Mouse (Mus musculus) kidney, postnatal 14 days (tissue): ENCODE data around the gene Wars.
"Not testable (repeated sequence)": the region's sequence is repeated elsewhere in the genome, so short reads cannot be mapped to it uniquely, and the experiment has no call there.

Experiments used
- DNase-seq: peaks from one replicate; pipeline ENCODE4 v3.0.0; 2022; ENCODE audit warnings: mixed read lengths

Gene Wars

GRCm38 (mm10) chr12:108852822-108853221, 41.2 kb downstream of the Wars start:
- DNase-seq = no peak

GRCm38 (mm10) chr12:108850886-108851285, 43.1 kb downstream of the Wars start:
- no peak for DNase-seq

GRCm38 (mm10) chr12:108850129-108850528, 43.8 kb downstream of the Wars start:
- peak; percentile 55 for DNase-seq

GRCm38 (mm10) chr12:108849488-108850022, 44.4 kb downstream of the Wars start:
- no peak for DNase-seq

- DNase-seq = not testable (repeated sequence)
Observed at GRCm38 (mm10) chr12:108848033-108848432, 45.9 kb downstream of the Wars start.

- no peak for DNase-seq
Observed at GRCm38 (mm10) chr12:108842663-108843062, 51.3 kb downstream of the Wars start.

GRCm38 (mm10) chr12:108841181-108841580, 52.8 kb downstream of the Wars start:
- peak; percentile 61 for DNase-seq

- no peak for DNase-seq
Observed at GRCm38 (mm10) chr12:108836722-108837121, 57.3 kb downstream of the Wars start.

GRCm38 (mm10) chr12:108835840-108836409, 58.0 kb downstream of the Wars start, which contains the start of the genes Slc25a29 and Slc25a47:
Gene Slc25a29 (minus strand): TSS chr12:108835883.
Gene Slc25a47 (plus strand): TSS chr12:108836046.
- DNase-seq = peak; percentile 98

GRCm38 (mm10) chr12:108835208-108835839, 58.6 kb downstream of the Wars start:
- DNase-seq = no peak

- DNase-seq = no peak
Observed at GRCm38 (mm10) chr12:108834786-108835185, 59.2 kb downstream of the Wars start.

GRCm38 (mm10) chr12:108834337-108834736, 59.6 kb downstream of the Wars start:
- DNase-seq = no peak

- no peak for DNase-seq
Observed at GRCm38 (mm10) chr12:108833408-108833807, 60.6 kb downstream of the Wars start.

- DNase-seq = peak; percentile 33
Observed at GRCm38 (mm10) chr12:108832851-108833250, 61.1 kb downstream of the Wars start.

GRCm38 (mm10) chr12:108831966-108832643, 61.9 kb downstream of the Wars start:
- DNase-seq = peak; percentile 86

GRCm38 (mm10) chr12:108830358-108830757, 63.6 kb downstream of the Wars start:
- DNase-seq = no peak

- no peak for DNase-seq
Observed at GRCm38 (mm10) chr12:108829636-108830035, 64.3 kb downstream of the Wars start.

GRCm38 (mm10) chr12:108827641-108828040, 66.3 kb downstream of the Wars start:
- no peak for DNase-seq

- no peak for DNase-seq
Observed at GRCm38 (mm10) chr12:108826958-108827535, 66.9 kb downstream of the Wars start.

- no peak for DNase-seq
Observed at GRCm38 (mm10) chr12:108826282-108826957, 67.6 kb downstream of the Wars start.

- DNase-seq = no peak
Observed at GRCm38 (mm10) chr12:108825561-108826224, 68.3 kb downstream of the Wars start.

GRCm38 (mm10) chr12:108824225-108824874, 69.6 kb downstream of the Wars start:
- DNase-seq = no peak
